Mouse (Mus musculus) heart, adult 10 weeks (tissue): ENCODE results near the gene Gdap2. TPM values are rescaled to one million over a fixed set of nuclear protein-coding genes. Genes with fewer than 3 reads are reported as not detected.

Experiments used
- polyA plus RNA-seq: library from polyadenylated mRNA; stranded (reverse); fragments of 350-450 nt; fragmentation: Illumina TruSeq; extraction: RNeasy Lipid Tissue Mini Kit (QIAGEN cat#74804); gene quantifications from one replicate; pipeline ENCODE4 v1.2.3, GENCODE M21; 2014; ENCODE audit warnings: low read depth, low replicate concordance

Gdap2 gene
- polyA plus RNA-seq, result 8.3 TPM

GRCm38 (mm10) chr3:100162315-100163105 lies at the start of gene Gdap2, which contains the start of gene Wdr3:
Gene Gdap2, plus strand, starts transcription at chr3:100162381.
Gene Wdr3, minus strand, starts transcription at chr3:100162407.

Other genes starting within 250 kb of the Gdap2 start
- 10.8 TPM for gene Wdr3, start within 50 bp of the Gdap2 start, polyA plus RNA-seq